Mouse (Mus musculus) midbrain, embryonic 13.5 days (tissue): Measurements from ENCODE around the gene Col6a1. TPM values are rescaled to one million over a fixed set of nuclear protein-coding genes. Genes with fewer than 3 reads are reported as not detected.

Experiments
- ATAC-seq: fragments of 200-750 bp; cut with Nextera tagmentation; 2 replicates; pipeline ENCODE4 v1.8.0; 2017; ENCODE audit warnings: mild to moderate bottlenecking, moderate TSS enrichment, moderate library complexity
- H3K27ac ChIP-seq: fragments of 300-500 bp; sonication (generic); 2 replicates; pipeline ENCODE4 v1.5.1; 2015; ENCODE audit warnings: inconsistent platforms, mild to moderate bottlenecking, moderate library complexity
- H3K27me3 ChIP-seq: fragments of 300-500 bp; sonication (generic); 2 replicates; pipeline ENCODE4 v1.6.1; 2015; ENCODE audit warnings: mild to moderate bottlenecking, inconsistent platforms
- H3K36me3 ChIP-seq: fragments of 300-500 bp; sonication (generic); 2 replicates; pipeline ENCODE4 v1.6.1; 2015; ENCODE audit warnings: mild to moderate bottlenecking, inconsistent platforms
- H3K4me1 ChIP-seq: fragments of 300-500 bp; sonication (generic); replicated peaks from 2 replicates; pipeline ENCODE4 v1.6.1; 2015; ENCODE audit warnings: inconsistent platforms
- H3K4me2 ChIP-seq: fragments of 300-500 bp; sonication (generic); replicated peaks from 2 replicates; pipeline ENCODE4 v1.6.1; 2015; ENCODE audit warnings: moderate library complexity, mild to moderate bottlenecking, inconsistent platforms
- H3K4me3 ChIP-seq: fragments of 300-500 bp; sonication (generic); replicated peaks from 2 replicates; pipeline ENCODE4 v1.5.1; 2015; ENCODE audit warnings: mild to moderate bottlenecking, inconsistent platforms
- H3K9ac ChIP-seq: fragments of 300-500 bp; sonication (generic); replicated peaks from 2 replicates; pipeline ENCODE4 v1.6.1; 2015; ENCODE audit warnings: mild to moderate bottlenecking, inconsistent platforms
- H3K9me3 ChIP-seq: fragments of 300-500 bp; sonication (generic); 2 replicates; pipeline ENCODE4 v1.6.1; 2016; ENCODE audit warnings: mild to moderate bottlenecking, inconsistent platforms
- WGBS: fragments of 180-500 bp; shearing (Covaris S2); methylation state at CpG from one replicate; pipeline ENCODE4 v1.1.7; 2015; 5-methylcytosine and 5-hydroxymethylcytosine counted together
- polyA plus RNA-seq: library from polyadenylated mRNA; unstranded; fragments of >200 nt; fragmentation: Nextera tagmentation; extraction: Ambion mirVana; gene quantifications from 2 replicates; pipeline ENCODE4 v1.2.1, GENCODE M21; 2015

Col6a1 gene
- polyA plus RNA-seq, 1 experiment from 2014 or later = 12.7 TPM

GRCm38 (mm10) chr10:76668947-76669284 is 57.1 kb downstream of the Col6a1 start:
- Histone ChIP-seq H3K4me3 (no peak overlapping the region), H3K4me2 (no peak overlapping the region), H3K36me3 (no peaks in the 10 kb centered on the region), H3K27ac (no peak overlapping the region), H3K9me3 (peaks cover 4% of the 10 kb centered on the region), H3K27me3 (no peaks in the 10 kb centered on the region), H3K9ac (no peak overlapping the region), H3K4me1 (no peaks in the 10 kb centered on the region)
- WGBS = 74% methylated on average over 7 of the region's 7 CpGs
- no peak for ATAC-seq

- Histone ChIP-seq H3K9me3 (peaks cover 4% of the 10 kb centered on the region), H3K4me2 (no peak overlapping the region), H3K4me1 (no peaks in the 10 kb centered on the region), H3K36me3 (no peaks in the 10 kb centered on the region), H3K4me3 (no peak overlapping the region), H3K27me3 (no peaks in the 10 kb centered on the region), H3K9ac (no peak overlapping the region), H3K27ac (no peak overlapping the region)
- 93% methylated on average over 4 of the region's 4 CpGs for WGBS
- ATAC-seq = no peak
Observed at GRCm38 (mm10) chr10:76668261-76668946, 57.6 kb downstream of the Col6a1 start.

- H3K27me3 ChIP-seq = no peaks in the 10 kb centered on the region
- 92% methylated on average over 1 of the region's 1 CpGs for WGBS
- no peak for ATAC-seq
- H3K4me3 ChIP-seq = no peak overlapping the region
- no peaks in the 10 kb centered on the region for H3K4me1 ChIP-seq
- H3K36me3 ChIP-seq = no peaks in the 10 kb centered on the region
- H3K4me2 ChIP-seq = no peak overlapping the region
- no peak overlapping the region for H3K9ac ChIP-seq
- peaks cover 4% of the 10 kb centered on the region for H3K9me3 ChIP-seq
- no peak overlapping the region for H3K27ac ChIP-seq
Observed at GRCm38 (mm10) chr10:76667197-76667805, 58.7 kb downstream of the Col6a1 start.

DNA sequence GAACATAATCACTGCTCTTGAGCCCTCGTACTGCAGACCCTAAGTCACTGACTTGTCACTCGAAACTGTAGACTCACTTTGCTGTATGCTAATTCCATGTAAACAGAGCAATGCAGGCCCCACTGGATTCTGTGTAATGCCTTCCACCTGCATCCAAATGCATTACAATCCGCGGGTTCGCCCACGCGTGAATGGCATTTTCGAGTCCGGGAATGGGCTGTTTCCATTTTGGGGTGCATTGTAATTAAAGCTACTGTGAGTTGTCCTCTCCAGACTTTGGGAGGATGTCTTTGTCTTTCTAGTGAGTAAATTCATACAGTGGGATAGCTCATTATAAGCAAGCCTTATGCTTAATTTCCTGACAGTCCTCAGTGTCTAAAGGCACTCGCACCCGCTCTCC is 60.4 kb downstream of the Col6a1 start:
- Histone ChIP-seq H3K9me3 (peaks cover 4% of the 10 kb centered on the region), H3K4me1 (no peaks in the 10 kb centered on the region), H3K27ac (no peak overlapping the region), H3K36me3 (no peaks in the 10 kb centered on the region), H3K9ac (no peak overlapping the region), H3K27me3 (no peaks in the 10 kb centered on the region), H3K4me2 (no peak overlapping the region), H3K4me3 (no peak overlapping the region)
- ATAC-seq = no peak
- 91% methylated on average over 11 of the region's 11 CpGs for WGBS

DNA sequence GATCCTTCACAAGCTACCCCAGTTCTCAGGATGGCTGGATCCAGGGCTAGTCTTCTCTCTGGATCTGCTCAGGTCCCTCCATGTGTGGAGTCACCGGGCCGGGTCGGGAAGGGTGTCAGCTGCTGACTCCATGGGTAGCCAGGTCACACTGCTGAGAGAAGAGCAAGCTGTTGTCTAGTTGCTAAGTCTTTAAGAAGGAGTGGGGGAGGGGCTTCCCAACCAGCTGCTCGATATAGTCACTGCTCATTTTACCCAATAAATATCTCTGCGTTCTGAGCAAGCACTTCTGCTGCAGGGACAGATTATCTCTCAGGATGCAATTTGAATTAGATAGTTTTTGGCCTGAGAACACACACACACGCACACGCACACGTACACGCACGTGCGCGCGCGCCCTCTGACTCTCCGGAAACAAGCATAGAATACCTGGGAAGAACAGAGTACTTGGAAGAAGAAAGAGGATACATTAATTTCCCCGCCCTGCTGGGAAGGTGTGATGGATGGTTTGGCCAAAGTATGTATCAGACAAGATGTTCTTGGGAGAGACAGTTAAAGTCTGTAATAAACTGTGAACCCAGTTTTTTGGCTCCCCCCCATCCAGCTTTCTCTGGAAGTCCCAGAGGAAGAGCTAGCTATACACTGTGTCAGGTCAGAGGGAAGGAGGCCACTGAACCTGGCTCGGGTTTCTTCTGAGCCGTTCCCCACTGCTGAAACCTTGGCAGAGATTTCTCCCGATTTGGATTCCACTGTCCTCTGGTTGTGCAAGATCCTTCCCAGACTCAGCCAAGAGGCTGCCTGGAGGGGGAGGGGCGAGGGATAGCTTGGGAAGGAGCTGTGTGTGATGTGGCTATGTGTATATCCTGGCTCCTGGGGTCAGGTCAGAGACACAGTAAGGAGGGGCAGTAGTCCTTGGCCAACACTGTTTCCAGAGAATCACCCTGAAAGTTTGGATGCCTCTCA is 61.5 kb downstream of the Col6a1 start:
- H3K27ac ChIP-seq = no peak overlapping the region
- no peak overlapping the region for H3K4me2 ChIP-seq
- 83% methylated on average over 20 of the region's 20 CpGs for WGBS
- ATAC-seq = no peak
- no peaks in the 10 kb centered on the region for H3K36me3 ChIP-seq
- H3K4me1 ChIP-seq = no peaks in the 10 kb centered on the region
- H3K9ac ChIP-seq = no peak overlapping the region
- H3K4me3 ChIP-seq = no peak overlapping the region
- H3K9me3 ChIP-seq = peaks cover 4% of the 10 kb centered on the region
- no peaks in the 10 kb centered on the region for H3K27me3 ChIP-seq

Other genes with a start within 250 kb of the Col6a1 start
- gene Lss, start 194.6 kb downstream of the Col6a1 start, polyA plus RNA-seq = 45.2 and 45.5 TPM in 2 replicates
- not detected in 2 replicates for gene Spatc1l, start 163.9 kb downstream of the Col6a1 start, polyA plus RNA-seq
- 0.15 TPM in 1 of 2 replicates, not detected in the other for gene Ftcd, start 150.5 kb downstream of the Col6a1 start, polyA plus RNA-seq
- 9.5 and 12.5 TPM in 2 replicates for gene Col6a2, start 102.5 kb downstream of the Col6a1 start, polyA plus RNA-seq
- gene Pcbp3, start 235.7 kb upstream of the Col6a1 start, polyA plus RNA-seq = 55.2 and 55.3 TPM in 2 replicates